Mouse (Mus musculus): ENCODE data around the gene Zfp36. TPM values are rescaled to one million over a fixed set of nuclear protein-coding genes. Genes with fewer than 3 reads are reported as not detected.

Zfp36 gene
- total RNA-seq, 2 experiments from 2014 or later, result 13.4 to 33.7 TPM

DNA sequence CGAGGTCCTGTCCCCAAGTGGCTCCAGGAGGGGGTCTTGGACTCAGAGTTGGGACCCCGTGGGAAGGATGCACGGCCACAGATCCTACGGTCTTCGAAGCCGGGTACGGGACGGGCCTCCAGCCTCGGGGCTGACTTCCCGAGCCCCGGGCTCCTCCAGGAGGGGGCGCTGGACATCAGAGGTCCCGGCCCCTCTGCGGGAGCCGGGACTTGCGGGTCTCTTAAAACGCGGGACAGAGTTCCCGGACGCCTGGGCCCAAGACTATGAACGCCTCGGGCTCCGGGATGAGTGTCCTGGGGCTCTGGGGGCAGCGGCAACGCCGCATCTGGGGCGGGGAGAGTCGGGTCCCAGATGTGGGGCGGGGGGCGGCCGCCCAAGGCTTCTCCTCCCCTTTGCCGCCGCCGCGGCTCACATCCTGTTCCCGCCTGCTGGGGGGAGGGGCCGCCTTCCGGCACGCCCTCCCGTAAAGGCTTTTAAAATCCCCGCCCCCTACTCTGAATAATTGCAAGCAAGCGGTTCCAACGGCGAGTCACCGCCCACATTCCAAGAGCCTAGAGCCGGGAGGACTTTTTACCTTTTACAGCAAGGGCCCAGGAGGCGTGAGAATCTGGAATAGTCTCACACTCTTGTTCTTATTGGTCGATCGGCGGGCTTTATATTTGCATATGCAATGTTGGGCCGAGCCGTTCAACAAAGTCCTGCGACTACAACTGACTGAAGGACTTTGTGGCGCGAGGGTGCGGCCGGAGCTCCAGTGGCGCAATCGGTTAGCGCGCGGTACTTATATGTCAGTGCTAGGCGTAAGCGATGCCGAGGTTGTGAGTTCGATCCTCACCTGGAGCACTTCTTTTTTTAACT lies 7.6 kb downstream of the Zfp36 start, which contains the start of gene Plekhg2:
Gene Plekhg2, minus strand, starts transcription at position 349 of the 858 bp plus-strand sequence.
- ATAC-seq (replicated peaks; ENCODE audit: low FRiP score, low TSS enrichment, poor library complexity, severe bottlenecking), result peak; percentile 76

DNA sequence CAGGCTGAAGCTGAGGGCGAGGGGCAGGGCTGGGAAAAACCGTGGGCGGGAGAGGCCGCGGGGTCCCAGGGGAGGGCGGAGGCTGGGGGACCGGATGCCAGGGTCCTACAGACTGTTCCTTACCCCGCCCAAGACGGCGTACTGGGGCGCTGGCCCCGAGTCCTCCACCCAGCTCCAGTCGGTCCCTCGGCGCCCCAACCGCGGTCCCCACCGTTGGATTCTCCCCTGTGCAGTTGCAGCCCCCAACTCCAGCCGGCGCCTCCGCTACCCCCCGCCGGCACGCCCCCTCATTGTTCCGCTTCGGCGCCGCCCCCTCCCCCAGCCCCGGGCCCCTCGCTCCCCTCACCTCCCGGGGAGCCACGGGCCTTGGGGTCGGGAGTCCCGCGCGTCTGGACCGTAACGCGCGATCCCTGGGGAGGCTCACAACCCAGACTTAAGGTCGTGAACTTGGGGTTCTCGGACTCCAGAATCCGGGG lies 8.5 kb downstream of the Zfp36 start:
- no peak for ATAC-seq (replicated peaks; ENCODE audit: low FRiP score, low TSS enrichment, poor library complexity, severe bottlenecking)

DNA sequence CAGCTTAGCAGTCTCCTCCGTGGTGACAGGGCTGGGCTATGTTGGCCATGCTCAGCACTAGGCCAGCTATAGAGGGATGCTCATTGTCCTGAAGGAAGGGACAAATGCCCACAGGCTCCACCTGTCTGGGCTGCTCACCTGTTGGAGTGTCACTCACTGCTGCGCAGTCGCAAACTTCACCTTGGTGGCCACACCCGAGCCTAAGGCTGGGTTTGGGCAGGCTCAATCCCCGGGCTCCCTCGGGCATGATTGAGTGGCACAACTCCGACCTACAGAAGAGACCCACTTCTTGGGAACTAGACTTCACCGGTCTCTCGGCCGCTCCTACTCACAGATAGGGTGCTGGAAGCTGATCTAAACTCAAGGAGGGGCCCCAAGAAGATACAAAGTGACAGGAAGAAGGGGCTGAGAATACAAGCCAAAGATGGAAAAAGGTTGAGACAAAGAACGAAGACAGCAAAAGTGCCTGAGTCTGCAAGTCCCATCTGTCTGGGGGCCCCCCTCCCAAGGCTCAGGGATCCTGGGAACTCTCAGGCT lies 9.0 kb downstream of the Zfp36 start:
- ATAC-seq (replicated peaks; ENCODE audit: low FRiP score, low TSS enrichment, poor library complexity, severe bottlenecking), result no peak

DNA sequence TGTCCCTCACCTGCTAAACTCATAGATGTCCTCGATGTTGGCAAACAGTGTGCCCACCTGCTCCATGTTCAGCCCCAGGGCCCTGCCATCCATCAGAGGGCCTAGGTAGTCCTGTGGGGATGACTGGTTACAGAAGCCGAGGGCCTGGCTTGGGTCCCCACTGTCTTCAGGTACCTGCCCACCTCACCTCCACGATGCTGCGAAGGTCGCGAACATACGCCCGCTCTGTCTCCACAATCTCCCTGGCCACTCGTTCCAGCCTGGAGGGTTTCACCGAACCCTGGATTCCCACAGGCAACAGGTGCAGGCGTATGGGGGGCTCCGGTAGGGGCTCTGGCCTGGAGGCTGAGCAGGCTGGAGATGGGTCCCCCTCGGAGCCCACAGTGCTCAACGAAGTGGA lies 10.0 kb downstream of the Zfp36 start:
- no peak for ATAC-seq (replicated peaks; ENCODE audit: low FRiP score, low TSS enrichment, poor library complexity, severe bottlenecking)

GRCm38 (mm10) chr7:28368276-28368920 lies 11.7 kb downstream of the Zfp36 start:
- no peak for ATAC-seq (replicated peaks; ENCODE audit: low FRiP score, low TSS enrichment, poor library complexity, severe bottlenecking)

GRCm38 (mm10) chr7:28367663-28368275 lies 12.3 kb downstream of the Zfp36 start:
- ATAC-seq (replicated peaks; ENCODE audit: low FRiP score, low TSS enrichment, poor library complexity, severe bottlenecking), result no peak

DNA sequence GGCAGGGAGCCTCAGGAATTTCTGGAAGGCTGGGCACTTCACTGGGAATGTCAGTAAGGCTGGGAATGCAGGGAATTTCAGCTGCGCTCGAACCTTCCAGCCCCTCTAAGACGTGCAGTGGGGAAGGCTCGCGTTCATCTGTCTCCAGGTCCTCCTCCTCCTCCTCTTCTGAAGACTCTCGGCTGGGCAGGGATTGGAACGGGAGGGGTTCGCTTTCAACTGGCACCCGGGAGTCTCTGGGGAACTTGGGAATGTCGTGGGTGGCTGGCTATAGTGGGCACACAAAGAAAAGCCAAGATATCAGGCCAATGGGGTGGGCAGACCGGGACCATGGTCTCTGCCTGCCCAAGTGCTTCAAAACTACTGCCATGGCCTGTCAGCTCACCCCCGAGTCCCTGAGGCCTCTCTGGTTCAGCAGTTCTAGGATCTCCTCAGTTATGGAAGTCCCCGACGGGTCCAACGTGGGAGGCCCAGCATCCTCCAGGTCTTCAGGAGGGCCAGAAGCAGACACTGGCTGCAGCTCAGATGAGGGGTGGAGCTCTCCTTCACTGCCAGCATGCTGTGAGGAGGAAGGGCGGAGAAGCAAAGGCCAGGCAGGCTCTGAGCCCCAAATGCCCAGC lies 17.5 kb downstream of the Zfp36 start:
- no peak for ATAC-seq (replicated peaks; ENCODE audit: low FRiP score, low TSS enrichment, poor library complexity, severe bottlenecking)

DNA sequence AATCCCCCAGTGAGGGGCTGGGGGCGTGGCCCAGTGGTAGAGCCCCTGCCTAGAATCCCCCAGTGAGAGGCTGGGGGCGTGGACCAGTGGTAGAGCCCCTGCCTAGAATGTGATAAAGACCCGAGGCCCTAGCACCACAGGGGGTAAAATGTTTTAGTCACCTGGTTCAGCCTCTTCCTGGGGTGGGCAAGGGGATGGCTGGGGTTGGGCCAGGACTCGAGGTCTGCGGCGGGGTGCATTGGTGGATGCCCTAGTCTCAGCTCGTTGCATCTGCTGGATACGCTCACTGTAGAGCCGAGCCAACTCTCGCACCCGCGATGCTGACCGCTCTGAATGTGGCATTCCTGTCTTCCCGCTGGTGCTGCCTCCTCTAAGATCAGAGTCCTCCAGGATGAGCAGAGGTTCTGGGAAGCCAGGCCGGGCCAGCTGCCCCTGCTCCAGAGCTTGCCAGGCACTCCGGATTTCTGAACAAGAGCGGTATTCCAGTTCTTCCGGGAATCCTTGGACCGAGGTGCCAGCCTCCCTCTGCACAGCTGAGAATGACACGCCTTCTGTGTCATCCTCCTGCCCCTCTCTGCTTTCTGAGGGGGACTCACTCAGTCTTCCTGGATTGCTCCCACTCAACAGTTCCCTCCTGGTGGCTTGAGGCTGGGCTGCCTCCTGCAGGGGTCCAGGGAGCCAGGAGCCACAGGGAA lies 18.3 kb downstream of the Zfp36 start:
- no peak for ATAC-seq (replicated peaks; ENCODE audit: low FRiP score, low TSS enrichment, poor library complexity, severe bottlenecking)

DNA sequence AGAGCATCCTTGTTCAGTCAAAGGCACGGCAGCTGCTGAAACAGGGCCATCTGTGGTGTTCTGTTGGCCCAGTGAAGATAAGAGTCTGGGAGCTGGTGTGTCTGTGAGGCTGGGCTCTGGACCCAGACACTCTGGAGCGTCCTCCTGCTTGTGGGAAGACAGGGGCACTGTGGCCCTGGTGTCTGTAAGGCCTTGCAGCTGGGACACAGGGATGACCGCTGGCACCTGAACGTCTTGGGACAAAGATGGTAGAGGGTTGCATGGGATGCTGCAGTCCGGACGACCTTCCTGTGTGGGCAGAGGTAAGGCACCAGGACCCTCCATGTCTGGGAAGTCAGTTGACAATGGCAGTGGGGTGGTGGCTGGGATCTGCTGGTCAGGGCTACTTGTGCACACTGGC lies 19.8 kb downstream of the Zfp36 start:
- no peak for ATAC-seq (replicated peaks; ENCODE audit: low FRiP score, low TSS enrichment, poor library complexity, severe bottlenecking)

DNA sequence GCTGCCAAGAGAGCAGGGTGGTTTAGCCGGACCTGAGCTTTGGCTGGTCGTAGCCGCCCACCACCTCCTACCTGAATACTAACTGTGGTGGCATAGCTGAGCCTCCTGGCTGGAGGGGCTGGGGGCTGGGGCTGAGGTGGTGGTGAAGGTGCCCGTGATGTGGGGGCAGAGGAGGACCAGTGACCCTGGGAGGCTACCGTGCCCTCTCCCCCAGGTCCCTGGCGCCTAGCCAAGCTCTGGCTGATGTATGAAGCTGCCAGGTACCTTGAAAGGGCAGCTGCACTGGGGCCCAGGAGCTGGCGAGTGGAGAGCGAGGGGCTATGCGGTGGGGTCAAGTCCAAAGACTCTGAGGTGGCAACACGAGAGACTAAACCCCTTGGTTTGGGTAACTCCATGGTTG lies 20.2 kb downstream of the Zfp36 start:
- ATAC-seq (replicated peaks; ENCODE audit: low FRiP score, low TSS enrichment, poor library complexity, severe bottlenecking), result no peak

DNA sequence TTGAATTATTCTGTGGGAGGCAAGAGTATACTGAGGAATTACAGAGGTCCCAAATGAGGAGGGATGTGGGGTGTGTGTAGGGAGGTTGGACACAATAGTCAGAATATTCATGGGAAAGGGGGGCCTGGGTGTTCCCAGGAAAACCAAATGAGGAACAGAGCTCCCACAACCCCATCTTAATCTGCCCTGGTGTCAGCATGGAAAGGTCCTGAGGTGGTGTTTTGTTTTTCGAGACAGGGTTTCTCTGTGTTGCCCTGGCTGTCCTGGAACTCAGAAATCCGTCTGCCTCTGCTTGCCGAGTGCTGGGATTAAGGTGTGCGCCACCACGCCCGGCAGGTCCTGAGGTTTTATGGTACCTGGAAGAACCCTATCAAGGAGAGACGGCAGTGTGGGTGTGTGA lies 21.6 kb downstream of the Zfp36 start:
- ATAC-seq (replicated peaks; ENCODE audit: low FRiP score, low TSS enrichment, poor library complexity, severe bottlenecking), result no peak

DNA sequence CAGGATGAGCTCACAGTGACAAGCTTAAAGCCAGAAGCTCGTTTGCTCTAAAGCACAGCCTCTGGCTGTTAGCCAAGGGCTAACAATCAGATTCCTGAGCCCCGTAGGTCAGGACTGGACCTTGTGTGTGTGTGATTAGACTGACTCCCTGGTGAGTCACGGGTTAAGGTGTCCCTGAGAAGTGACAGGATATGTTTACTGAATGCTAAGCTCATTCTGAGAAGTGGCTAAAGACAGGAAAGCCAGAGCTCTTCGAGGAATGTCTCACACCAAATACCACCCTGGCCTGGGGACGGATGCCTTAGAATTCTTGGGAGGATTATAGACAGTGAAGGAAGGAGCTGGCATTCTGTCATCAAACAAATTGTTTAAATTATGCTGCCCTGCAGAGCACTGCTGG lies 22.1 kb downstream of the Zfp36 start:
- no peak for ATAC-seq (replicated peaks; ENCODE audit: low FRiP score, low TSS enrichment, poor library complexity, severe bottlenecking)

DNA sequence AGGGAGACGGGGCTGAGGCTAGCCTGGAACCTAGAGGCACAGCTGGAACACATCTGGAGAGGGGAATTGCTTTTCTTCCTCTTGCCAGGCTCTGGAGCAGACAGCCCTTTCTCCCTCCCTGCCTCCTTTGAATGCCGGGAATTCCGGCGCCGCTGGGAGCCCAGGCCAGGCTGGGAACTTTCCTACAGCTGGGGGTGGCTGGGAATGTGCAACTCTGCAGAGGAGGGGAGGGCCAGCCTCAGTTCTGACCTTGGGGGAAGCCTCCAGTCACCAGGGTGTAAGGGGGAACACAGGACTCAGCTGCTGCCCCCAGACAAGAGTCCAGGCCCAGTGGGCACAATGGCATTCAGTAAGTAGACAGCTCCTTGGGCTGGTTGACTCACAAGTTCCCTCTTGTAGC lies 23.1 kb downstream of the Zfp36 start:
- no peak for ATAC-seq (replicated peaks; ENCODE audit: low FRiP score, low TSS enrichment, poor library complexity, severe bottlenecking)

DNA sequence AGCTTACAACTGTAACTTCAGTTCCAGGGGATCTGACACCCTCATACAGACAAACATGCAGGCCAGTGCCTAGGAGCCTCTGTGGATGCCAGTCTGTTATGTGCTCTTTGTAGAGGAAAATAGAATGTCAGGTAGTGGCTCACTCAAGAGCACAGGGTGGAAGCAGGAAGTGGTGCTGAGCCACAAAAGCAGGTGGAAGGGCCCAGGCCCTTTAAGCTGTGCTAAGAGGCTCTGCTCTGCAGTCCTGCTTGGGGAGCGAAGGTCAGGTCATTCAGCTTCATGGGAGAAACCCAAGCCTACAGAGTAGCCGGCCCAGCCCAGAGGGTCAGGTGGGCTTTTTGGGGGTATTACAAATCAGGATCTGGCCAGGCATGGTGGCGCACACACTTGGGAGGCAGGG lies 24.8 kb downstream of the Zfp36 start:
- ATAC-seq (replicated peaks; ENCODE audit: low FRiP score, low TSS enrichment, poor library complexity, severe bottlenecking), result no peak

- no peak for ATAC-seq (replicated peaks; ENCODE audit: low FRiP score, low TSS enrichment, poor library complexity, severe bottlenecking)
Measured at GRCm38 (mm10) chr7:28354596-28354995, 25.5 kb downstream of the Zfp36 start.

- no peak for ATAC-seq (replicated peaks; ENCODE audit: low FRiP score, low TSS enrichment, poor library complexity, severe bottlenecking)
Measured at GRCm38 (mm10) chr7:28354113-28354581, 25.9 kb downstream of the Zfp36 start.

DNA sequence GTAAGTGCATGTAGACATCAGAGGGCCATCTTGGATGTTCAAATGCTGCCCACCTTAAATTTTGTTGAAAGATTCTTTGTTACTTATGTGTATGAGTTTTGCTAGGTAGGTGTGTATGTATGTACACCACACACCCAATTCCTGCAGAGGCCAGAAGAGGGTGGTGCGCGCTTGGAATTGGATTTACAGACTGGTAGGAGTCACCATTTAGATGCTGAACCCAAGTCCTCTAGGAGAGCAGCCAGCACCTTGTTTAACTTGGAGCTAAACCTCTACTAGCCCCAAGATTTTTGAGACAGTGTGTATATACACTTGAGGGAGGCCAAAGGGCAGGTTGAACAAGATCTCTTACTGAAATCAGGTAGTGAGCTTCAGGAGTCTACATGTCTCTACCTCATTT lies 26.8 kb downstream of the Zfp36 start:
- ATAC-seq (replicated peaks; ENCODE audit: low FRiP score, low TSS enrichment, poor library complexity, severe bottlenecking), result no peak

GRCm38 (mm10) chr7:28351676-28352191 lies 28.3 kb downstream of the Zfp36 start:
- 0 out of 2 replicates have a peak, but pooled peaks have one; percentile 24 for ATAC-seq (replicated peaks; ENCODE audit: low FRiP score, low TSS enrichment, poor library complexity, severe bottlenecking)

Measured in megakaryocyte-erythroid progenitor cell, adult 5-6 weeks (primary cell).